Mouse (Mus musculus) adrenal gland (tissue): ENCODE results near the gene Samd4.

Source experiments
- intact Hi-C: fragments of 180-260 bp; cut with DNase I; formaldehyde crosslinking; loops from one replicate; pipeline ENCODE4 v1.15.1; 2025

The Samd4 gene

GRCm38 (mm10) chr14:47053101-47053500 lies 170.4 kb downstream of the Samd4 start:
- intact Hi-C loops: no loop called here

GRCm38 (mm10) chr14:47053824-47054223 lies 171.2 kb downstream of the Samd4 start:
- intact Hi-C loops: no loop called here

GRCm38 (mm10) chr14:47058969-47059368 lies 176.3 kb downstream of the Samd4 start:
- intact Hi-C loops: no loop called here

- intact Hi-C loops: no loop called here
These were observed 182.4 kb downstream of the Samd4 start for GRCm38 (mm10) chr14:47065067-47065466.

- intact Hi-C loops: no loop called here
These were observed 184.2 kb downstream of the Samd4 start for GRCm38 (mm10) chr14:47066901-47067300.

- intact Hi-C loops: no loop called here
These were observed 191.5 kb downstream of the Samd4 start for GRCm38 (mm10) chr14:47074045-47074666.

- intact Hi-C loops: no loop called here
These were observed 192.5 kb downstream of the Samd4 start for GRCm38 (mm10) chr14:47075010-47075677.

GRCm38 (mm10) chr14:47075856-47076255 lies 193.2 kb downstream of the Samd4 start:
- intact Hi-C loops: no loop called here

- intact Hi-C loops: no loop called here
These were observed 194.4 kb downstream of the Samd4 start for GRCm38 (mm10) chr14:47076956-47077575.

GRCm38 (mm10) chr14:47077576-47077970 lies 194.9 kb downstream of the Samd4 start:
- intact Hi-C loops: no loop called here

GRCm38 (mm10) chr14:47079911-47080310 lies 197.3 kb downstream of the Samd4 start:
- intact Hi-C loops: no loop called here

GRCm38 (mm10) chr14:47083311-47083710 lies 200.7 kb downstream of the Samd4 start:
- intact Hi-C loops: no loop called here

- intact Hi-C loops: no loop called here
These were observed 201.2 kb downstream of the Samd4 start for GRCm38 (mm10) chr14:47083838-47084237.

- intact Hi-C loops: loop anchor here (5.0 kb wide), 2 partner anchors 82 to 163 kb away; no protein-coding TSS in a partner anchor
These were observed 202.0 kb downstream of the Samd4 start for GRCm38 (mm10) chr14:47084686-47085085.

- intact Hi-C loops: loop anchor here (5.0 kb wide), 2 partner anchors 84 to 161 kb away; no protein-coding TSS in a partner anchor
These were observed 203.5 kb downstream of the Samd4 start for GRCm38 (mm10) chr14:47086123-47086522.

- intact Hi-C loops: loop anchor here (1.0 to 5.0 kb wide), 3 partner anchors 84 to 205 kb away; no protein-coding TSS in a partner anchor
These were observed 204.1 kb downstream of the Samd4 start for GRCm38 (mm10) chr14:47086743-47087142.

- intact Hi-C loops: loop anchor here (1.0 to 5.0 kb wide), 3 partner anchors 85 to 206 kb away; no protein-coding TSS in a partner anchor
These were observed 204.5 kb downstream of the Samd4 start for GRCm38 (mm10) chr14:47087182-47087581.

- intact Hi-C loops: loop anchor here (1.0 to 5.0 kb wide), 3 partner anchors 85 to 206 kb away; no protein-coding TSS in a partner anchor
These were observed 205.1 kb downstream of the Samd4 start for GRCm38 (mm10) chr14:47087669-47088250.

GRCm38 (mm10) chr14:47088339-47088738 lies 205.7 kb downstream of the Samd4 start:
- intact Hi-C loops: loop anchor here (5.0 kb wide), 2 partner anchors 86 to 159 kb away; no protein-coding TSS in a partner anchor

- intact Hi-C loops: loop anchor here (5.0 kb wide), 2 partner anchors 87 to 158 kb away; no protein-coding TSS in a partner anchor
These were observed 206.5 kb downstream of the Samd4 start for GRCm38 (mm10) chr14:47089153-47089552.

GRCm38 (mm10) chr14:47091908-47092307 lies 209.3 kb downstream of the Samd4 start:
- intact Hi-C loops: no loop called here
